Mouse (Mus musculus): ENCODE data around the gene Slc41a2.

Gene Slc41a2

GRCm38 (mm10) chr10:83228626-83229025 lies 109.1 kb downstream of the Slc41a2 start:
- no peak for DNase-seq (ENCODE audit: low spot score in 2 of 2)

DNA sequence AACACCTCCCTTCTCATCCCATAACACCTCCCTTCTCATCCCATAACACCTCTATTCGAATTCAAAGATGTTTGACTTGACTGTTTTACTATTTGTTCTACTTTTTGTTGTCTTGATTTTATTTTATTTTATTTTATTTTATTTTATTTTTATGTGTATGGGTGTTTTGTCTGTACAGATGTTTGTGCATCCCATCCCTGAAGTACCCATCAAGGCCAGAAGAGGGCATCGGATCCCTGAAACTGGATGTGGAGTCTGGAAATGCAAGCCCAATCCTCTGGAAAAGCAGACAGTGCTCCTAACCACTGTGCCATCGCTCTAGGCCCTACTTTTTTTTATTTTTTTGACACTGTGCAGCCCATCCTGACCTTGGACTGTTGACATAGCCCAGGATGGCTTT lies 112.7 kb downstream of the Slc41a2 start:
- DNase-seq (ENCODE audit: low spot score in 2 of 2), result peak; percentile 47 to 60

DNA sequence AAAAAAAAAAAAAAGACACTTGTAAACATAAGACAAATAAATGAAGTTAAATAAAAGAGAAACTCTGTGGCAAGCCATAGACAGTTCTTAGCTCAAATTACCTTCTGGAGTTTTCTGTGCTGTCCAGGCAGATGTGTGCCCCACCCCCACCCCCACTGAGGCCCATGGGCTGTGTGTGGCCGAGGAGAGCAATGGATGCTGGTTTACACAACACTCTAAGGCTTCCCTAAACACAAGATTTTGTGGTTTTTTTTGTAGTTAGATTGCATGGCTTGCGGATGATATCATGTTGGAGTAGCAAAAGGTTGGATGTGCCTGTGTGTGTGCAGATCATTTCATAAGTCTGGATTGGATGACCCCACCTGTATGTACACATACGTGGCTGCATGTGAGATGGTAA lies 116.8 kb downstream of the Slc41a2 start:
- no peak for DNase-seq (ENCODE audit: low spot score in 2 of 2)

GRCm38 (mm10) chr10:83220217-83220616 lies 117.5 kb downstream of the Slc41a2 start:
- DNase-seq (ENCODE audit: low spot score in 2 of 2), result no peak

DNA sequence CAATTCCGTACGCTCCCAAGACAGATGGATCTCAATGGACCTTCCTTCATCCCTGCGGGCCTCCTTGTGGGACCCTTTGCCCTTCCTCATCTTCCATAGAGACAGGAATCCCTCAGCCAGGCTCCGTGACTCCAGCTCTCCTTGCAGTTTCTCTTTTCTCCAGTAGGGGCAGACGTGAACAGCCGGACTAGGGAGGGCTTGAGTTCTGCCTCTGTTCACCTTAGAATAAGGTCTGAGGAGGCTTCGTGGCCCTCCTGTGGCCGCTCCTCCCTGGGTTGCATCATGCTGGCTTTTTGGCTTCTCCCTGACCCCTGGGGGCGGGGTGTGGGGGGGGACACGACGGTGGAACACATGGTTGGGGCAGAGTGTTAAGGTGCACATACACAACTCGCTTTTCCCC lies 118.0 kb downstream of the Slc41a2 start:
- peak; percentile 63 to 78 for DNase-seq (ENCODE audit: low spot score in 2 of 2)

DNA sequence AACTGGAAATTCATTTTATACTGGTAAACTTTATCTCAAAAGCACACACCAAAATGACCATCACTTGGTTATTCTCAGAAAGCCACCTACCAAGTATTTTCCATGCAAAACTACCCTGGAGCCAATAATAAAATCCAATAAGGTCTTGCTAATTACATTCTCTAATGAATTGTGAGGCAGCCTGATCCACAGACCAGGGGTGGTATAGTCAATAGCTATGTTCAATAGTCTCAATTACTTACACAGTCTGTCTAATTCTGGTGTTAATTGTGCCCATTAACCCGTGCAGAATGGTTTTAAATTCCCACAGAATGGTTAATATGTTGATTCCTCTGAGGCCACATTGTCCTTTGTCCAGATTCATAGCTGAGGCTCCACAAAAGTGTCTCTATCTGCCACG lies 118.9 kb downstream of the Slc41a2 start:
- no peak for DNase-seq (ENCODE audit: low spot score in 2 of 2)

DNA sequence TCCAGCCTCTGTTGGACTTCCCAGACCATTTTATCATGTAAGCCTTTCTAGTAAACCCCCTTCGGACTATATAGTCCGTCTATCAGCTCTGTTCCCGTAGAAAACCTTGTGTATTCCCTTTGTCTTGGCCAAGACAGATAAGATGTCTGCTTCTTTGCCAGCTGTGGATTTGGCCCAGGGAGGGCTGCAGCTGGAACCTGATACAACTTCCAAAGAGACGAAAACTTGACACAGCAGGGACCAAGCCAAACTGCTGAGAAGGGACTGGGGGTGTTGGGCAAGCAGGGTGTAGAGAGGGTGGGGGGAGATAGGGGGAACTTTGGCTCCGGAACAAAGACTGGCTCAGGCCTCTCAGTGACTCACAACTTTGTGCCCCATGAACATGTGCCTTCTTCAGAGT lies 120.4 kb downstream of the Slc41a2 start:
- DNase-seq (ENCODE audit: low spot score in 2 of 2), result no peak

GRCm38 (mm10) chr10:83215559-83215958 lies 122.1 kb downstream of the Slc41a2 start:
- no peak for DNase-seq (ENCODE audit: low spot score in 2 of 2)

GRCm38 (mm10) chr10:83212618-83213017 lies 125.1 kb downstream of the Slc41a2 start:
- DNase-seq (ENCODE audit: low spot score in 2 of 2), result no peak

DNA sequence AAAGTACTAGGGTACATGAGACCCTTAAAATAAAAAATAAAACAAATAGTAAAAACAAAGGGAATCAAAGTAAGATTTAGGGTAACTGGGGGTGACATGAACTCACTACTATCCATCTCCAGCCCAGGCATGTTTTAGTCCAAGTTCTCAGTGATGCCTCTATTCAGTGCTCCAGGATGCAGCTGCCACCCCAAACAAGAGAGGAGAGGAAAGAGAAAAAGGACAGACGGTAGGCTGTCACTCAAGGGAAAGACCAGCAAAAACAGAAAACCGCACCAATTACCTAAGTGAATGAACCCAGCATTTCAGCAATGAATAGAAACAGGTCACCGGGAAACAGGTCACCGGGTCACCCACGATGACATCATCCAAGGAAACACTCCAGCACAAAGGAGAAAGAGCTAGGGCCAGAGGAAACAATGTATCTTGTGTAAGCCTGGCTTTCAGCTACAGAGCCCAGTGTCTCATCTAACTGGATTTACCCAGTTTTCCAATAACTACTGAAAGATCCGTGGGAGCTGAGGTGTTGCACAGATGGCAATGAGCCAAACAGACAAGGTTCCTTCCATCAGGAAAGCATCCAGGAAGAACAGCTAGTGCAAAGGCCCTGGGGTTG lies 126.6 kb downstream of the Slc41a2 start:
- DNase-seq (ENCODE audit: low spot score in 2 of 2), result no peak

DNA sequence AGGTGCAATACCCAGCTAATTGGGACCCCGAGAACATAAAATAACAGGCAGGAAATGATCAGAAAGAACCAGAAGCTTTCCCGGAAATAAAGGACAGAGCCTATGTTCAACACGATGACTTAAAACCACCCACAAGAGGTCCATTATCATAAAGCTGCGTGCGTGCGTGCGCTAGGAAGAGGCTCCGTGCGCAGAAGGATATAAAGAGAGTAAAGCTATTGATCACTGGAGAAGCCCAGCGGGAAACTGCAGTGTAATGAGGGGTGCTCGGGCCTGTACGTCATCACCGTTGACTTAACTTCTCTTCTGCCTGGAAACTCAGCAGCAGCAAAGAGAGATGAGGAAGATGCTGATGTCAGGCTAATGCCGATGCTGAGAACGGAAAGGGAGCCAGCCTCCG lies 127.6 kb downstream of the Slc41a2 start:
- DNase-seq (ENCODE audit: low spot score in 2 of 2), result no peak

DNA sequence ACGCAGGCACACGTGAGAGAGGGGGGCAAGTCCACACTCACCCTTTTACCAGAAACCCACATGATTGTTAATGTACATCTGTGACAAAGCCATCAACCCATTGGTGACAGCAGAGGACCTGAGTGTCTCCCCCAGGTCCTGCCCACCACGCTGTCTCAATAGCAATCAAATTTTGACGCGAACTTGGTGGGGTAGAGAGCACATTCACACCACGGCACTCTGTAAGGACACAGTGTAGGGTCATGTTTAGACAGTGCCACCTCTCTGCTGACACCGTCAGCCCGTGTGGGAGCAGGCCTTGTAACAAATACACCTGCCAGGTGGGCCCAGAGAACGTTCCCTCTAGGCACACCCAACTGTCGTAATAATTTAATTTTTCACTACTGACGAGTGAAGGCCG lies 128.3 kb downstream of the Slc41a2 start:
- no peak for DNase-seq (ENCODE audit: low spot score in 2 of 2)

DNA sequence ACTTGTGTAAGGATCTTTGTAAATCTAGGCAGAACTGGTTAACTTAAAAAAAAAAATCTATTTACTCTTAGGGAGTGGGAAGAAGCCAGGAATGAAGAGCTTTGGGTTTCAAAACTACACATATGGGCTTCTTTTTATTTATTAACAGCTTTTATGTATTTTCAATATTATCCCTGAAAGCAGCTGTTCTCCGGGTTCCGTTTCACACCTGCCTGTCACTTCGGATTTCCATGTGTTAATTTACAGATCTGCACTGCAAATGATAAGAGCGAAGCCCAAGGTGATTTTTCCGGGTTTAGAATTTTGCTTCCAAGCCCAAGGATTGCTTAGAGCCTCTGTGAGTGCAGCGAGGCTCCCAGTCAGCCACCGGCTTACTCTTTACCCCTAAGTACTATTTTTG lies 129.2 kb downstream of the Slc41a2 start:
- no peak for DNase-seq (ENCODE audit: low spot score in 2 of 2)

GRCm38 (mm10) chr10:83202906-83203702 lies 134.6 kb downstream of the Slc41a2 start:
- DNase-seq (ENCODE audit: low spot score in 2 of 2), result no peak

DNA sequence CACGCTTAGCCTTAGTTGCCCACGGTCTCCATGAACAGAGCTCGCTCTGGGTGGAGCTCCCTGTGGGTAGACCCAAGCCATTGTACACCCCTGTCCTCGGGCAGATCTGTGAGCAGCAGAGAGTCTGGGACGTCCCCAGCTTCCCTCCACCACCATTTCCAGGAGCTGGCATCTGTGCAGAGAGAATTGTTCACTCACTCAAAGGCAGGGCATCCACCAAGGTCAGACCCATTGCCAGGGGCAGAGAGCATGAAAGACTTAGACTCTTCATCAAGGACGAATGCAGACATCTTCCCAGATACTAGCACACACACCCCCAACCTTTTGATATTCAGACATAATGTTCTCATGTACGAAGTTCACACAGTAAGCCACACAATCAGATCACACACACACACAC lies 136.2 kb downstream of the Slc41a2 start:
- DNase-seq (ENCODE audit: low spot score in 2 of 2), result no peak

- no peak for DNase-seq (ENCODE audit: low spot score in 2 of 2)
Observed at GRCm38 (mm10) chr10:83199290-83199689, 138.4 kb downstream of the Slc41a2 start.

GRCm38 (mm10) chr10:83198692-83199091 lies 139.0 kb downstream of the Slc41a2 start:
- DNase-seq (ENCODE audit: low spot score in 2 of 2), result no peak

- peak; percentile 74 to 77 for DNase-seq (ENCODE audit: low spot score in 2 of 2)
Observed at GRCm38 (mm10) chr10:83197690-83198336, 139.9 kb downstream of the Slc41a2 start.

DNA sequence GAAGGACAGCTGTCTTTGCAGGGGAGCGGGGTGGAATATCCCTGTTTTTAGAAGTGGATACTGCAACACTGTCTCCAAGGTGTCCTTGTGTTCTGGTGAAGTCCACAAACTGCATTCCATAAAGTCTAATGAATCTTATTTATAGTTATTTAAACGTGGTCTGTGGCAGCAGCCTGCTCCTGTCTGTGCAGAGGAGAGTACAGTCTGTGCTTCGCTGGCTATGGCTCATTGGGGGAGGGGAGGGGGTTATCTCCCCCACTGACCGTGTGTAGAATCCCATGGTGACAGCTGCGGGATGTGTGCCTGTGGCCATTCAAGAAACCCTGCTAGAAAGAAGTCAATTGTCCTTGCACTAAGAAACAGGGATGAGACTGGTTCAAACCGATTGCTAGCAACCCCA lies 145.7 kb downstream of the Slc41a2 start:
- DNase-seq (ENCODE audit: low spot score in 2 of 2), result no peak

GRCm38 (mm10) chr10:83191476-83191875 lies 146.2 kb downstream of the Slc41a2 start:
- DNase-seq (ENCODE audit: low spot score in 2 of 2), result no peak

DNA sequence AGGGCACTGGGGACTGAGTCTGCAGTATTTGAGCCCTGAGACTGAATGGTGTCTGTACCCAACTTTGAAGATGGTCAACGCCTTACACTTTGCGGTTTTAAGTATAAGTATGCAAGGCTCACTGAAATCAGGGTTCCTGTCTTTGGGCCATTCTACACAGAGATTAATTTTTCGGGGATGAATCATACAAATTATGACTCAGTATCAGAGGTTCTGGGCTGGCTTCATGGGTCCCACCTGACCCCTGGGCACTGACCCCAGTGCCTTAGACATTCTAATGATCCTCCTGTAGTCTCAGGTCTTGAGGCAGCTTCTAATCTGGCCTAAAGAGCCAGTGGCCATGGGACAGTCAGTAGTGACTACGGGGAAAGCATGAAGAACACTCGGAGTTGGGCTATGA lies 148.6 kb downstream of the Slc41a2 start:
- DNase-seq (ENCODE audit: low spot score in 2 of 2), result no peak

GRCm38 (mm10) chr10:83186984-83187383 lies 150.7 kb downstream of the Slc41a2 start:
- peak; percentile 48 to 56 for DNase-seq (ENCODE audit: low spot score in 2 of 2)

- DNase-seq (ENCODE audit: low spot score in 2 of 2), result no peak
Observed at GRCm38 (mm10) chr10:83186167-83186566, 151.5 kb downstream of the Slc41a2 start.

Measured in right cerebral cortex, postnatal 10 days (tissue).